Mouse (Mus musculus) brain, adult 2 months (tissue): Measurements from ENCODE around the gene Hoxc5.

Source experiments
- DNase-seq: peaks from one replicate; pipeline ENCODE4 v3.0.0; 2011; ENCODE audit warnings: low read depth, low spot score

Gene Hoxc5

DNA sequence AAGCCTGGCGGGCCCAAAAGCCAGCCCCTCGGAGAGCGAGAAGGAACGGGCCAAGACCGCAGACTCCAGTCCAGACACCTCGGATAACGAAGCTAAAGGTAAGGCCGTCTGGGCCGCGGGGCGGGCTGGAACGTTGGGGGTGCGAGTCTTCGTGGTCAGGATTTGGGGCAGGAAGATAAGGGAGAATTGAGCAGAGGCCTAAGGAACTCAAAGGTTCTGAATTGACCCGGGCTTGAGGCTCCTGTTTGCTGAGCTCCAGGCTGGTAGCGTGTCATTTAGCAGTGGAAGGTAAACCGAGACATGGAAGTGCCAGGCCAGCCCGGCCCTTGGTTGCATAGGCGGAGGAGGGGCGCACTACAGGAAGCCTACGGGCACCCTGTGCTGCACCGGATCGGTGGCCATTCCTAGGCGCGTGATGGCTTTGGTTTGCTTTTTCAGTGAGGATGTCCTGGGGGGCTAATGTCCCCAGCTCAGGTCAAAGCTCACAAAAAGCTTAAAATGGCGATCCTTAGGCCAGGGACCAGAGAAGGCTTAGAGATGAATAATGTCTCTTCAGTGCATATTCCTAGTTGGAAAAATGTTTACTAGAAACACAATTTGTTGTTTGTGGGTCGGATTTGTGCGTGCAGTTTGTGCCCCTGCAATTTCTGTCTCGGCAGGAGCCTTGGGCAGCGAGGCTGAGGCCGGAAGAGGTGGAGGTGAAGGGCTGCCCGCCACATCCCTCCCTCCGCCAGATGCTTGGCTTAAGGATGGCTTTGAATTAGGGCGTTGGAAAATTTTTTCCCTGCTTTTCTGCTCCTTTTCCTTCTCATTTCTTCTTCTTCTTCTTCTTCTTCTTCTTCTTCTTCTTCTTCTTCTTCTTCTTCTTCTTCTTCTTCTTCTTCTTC lies 511 bp downstream of the Hoxc5 start:
- DNase-seq, result no peak

DNA sequence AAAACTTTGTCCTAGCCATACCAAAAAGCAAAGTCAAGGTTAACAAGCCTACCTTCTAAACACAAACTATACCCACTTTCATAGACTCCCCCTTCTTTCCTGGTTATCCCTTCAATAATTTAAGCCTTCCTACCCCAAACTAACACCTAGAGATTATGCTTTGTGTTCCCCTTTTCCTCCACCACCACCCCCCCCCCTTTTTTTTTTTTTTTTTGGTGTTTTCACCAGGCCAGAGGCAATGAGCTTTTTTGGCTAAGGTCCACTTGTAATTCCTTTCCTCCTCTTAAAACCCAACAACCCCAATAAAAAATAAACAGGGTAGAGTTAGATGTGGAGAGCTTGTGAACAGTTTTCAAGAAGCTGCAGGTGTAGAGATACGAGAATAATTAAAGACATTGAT lies 2.1 kb downstream of the Hoxc5 start:
- DNase-seq, result no peak

GRCm38 (mm10) chr15:102970740-102971139 lies 3.5 kb downstream of the Hoxc5 start:
- peak; percentile 46 for DNase-seq

- no peak for DNase-seq
These were observed 5.0 kb downstream of the Hoxc5 start for GRCm38 (mm10) chr15:102972254-102972653.

DNA sequence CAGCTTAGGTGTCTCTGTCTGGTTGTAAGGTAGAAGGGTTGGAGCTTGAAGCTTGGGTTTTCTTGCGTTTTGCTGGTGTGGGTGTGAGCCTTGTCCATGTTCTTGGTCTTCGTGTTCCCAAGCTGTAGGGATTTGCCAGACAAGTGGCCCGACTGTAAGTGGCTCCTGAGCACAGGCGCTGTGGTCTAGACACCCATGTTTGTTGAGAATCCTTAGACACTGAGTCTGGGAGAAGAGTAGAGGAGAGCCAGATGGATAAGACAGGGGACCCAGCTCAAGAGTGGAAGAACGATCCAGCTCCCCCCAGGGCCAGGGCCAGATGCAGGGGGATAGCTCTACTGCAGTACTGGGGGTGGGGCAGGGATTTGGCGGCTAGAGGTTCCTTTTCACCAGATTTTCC lies 5.5 kb downstream of the Hoxc5 start:
- DNase-seq, result no peak

DNA sequence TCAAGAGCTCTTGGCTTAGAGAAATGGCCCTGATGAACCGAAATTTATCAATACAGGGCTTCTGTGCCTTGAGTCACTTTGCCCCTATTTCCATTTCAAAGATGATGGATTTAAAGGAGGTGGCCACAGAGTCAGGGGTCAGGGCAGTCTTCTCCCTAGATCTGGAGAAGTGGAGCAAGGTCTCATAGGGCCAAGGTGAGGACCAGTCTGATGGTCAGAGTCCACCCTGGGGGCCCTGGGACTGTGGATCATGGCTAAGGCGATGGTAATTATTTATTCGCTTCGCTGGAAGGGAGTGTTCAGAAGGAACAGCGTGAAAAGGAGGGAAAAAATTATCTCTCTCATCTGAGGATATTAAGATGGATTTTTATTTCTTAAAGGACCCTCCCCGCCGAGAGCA lies 7.8 kb downstream of the Hoxc5 start:
- no peak for DNase-seq

- DNase-seq, result no peak
These were observed 8.5 kb downstream of the Hoxc5 start for GRCm38 (mm10) chr15:102975688-102976111.

- DNase-seq, result no peak
These were observed 8.9 kb downstream of the Hoxc5 start, which contains the start of gene Hoxc9 for GRCm38 (mm10) chr15:102976171-102976570. Gene Hoxc9 (plus strand): TSS chr15:102976439.

DNA sequence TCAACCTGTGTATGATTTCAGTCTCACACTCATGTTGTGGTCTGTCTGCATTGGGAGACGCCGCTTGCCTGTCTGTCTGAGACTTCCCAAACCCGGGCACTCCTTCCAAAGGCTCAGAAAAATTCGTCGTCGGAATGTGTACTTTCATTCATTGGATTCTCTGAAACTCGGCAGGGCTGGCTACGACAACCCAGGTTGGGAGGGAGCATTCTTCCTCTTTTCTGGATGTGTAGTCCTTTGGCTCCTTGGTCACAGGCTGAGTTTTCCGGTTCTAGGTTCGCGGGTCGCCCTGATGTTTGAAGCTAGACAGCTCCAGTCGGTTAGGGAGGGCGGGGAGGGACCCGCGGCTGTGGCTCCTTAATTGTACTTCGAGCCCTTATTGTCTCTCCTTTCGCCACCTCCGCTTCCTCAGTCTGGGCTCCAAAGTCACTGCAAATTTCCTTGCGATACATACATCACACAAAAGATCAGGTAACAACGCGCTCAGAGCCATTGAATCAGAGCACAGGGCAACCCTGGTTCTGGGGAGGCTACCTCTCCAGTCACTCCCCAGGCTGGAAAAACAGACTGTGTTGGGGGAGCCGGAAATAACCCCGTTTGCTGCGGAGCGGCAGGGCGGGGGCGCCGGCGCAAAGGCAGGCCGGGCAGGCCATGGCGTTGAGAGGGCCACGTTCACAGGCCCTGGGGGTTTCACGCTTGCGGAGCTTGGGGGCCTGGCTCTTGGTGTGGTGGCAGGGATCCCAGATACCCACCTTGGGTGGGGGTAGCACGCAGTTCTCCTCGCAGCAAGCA lies 9.6 kb downstream of the Hoxc5 start:
- DNase-seq, result no peak

- DNase-seq, result no peak
These were observed 10.3 kb downstream of the Hoxc5 start for GRCm38 (mm10) chr15:102977423-102977974.

DNA sequence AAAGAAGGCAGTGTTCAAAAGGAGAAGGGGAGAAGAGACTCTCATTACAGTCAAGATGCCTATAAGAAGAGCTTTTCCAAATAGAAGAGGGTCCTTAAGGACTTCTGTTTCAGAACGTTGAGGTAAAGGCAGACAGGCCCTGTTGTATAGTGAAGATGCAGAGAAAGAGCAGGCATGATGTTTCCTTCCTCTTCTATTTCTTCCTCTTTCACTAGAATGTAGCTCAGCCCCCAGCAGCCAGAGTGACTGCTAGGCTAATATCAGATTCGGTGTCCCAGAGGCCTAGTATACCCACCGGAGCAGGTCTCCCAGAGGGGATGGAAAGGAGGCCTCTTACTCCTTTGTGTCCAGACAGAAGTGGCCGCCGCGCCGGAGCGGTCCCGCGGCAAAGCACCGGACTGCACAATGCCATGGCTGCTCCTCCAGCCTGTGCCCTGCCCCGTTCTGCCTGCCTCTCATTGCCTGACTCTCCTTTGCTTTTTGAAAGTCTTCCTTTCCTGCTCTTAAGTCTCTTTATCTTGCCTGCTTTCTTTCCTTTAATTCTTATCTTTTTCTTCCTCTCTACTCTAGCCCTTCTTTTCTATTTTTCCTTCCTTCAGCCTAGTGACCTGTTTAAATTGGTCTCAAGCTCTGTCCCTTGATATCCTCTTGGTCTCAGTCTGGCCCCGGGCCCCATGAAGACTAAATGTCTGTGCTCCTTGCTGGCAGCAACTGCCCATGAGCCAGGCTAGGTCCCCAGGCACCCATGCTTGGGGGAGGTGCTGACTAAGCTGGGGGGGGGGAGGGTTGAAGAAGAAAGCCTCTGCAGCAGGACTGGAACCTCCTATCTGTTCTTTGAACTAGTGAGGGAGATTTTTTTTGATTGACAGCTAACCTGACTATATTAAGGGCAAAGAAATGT lies 11.6 kb downstream of the Hoxc5 start:
- no peak for DNase-seq

DNA sequence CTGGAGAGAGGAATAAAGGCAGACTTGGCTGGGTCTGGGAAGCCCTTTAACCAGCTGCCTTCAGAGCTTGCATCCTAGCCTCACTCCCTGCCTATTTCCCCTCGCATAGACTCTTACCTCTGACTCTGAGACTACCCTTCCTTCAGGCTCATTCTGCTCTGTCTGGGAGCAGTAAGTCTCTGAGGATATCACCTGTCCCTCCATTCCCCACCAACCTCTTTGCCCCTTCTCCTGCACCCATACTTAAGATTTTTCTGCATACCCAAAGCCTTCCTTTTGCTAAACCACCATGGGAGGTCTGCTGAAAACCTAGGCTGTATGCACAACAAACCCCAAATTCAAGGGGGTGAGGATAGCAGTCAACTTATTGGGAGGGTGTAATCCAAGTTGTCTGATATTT lies 12.7 kb downstream of the Hoxc5 start:
- no peak for DNase-seq

DNA sequence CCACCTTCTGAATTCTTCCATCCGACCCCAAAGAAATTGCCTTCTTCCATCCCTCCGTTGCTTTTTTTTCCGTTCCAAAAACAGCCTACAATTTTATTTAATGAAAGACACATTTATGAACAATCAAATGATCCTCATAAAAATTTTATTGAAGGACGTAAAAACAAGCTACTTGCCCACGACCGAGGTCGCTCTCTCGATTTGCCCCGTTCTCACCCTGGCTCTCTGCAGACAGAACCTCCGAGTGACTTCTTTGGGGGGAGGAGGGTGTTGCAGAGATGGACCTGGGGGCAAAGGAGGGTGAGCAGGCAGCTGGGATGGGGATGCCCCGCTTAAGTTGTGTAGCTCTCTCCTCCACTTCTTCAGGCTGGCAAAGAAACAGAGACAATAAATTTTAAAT lies 13.1 kb downstream of the Hoxc5 start:
- no peak for DNase-seq

DNA sequence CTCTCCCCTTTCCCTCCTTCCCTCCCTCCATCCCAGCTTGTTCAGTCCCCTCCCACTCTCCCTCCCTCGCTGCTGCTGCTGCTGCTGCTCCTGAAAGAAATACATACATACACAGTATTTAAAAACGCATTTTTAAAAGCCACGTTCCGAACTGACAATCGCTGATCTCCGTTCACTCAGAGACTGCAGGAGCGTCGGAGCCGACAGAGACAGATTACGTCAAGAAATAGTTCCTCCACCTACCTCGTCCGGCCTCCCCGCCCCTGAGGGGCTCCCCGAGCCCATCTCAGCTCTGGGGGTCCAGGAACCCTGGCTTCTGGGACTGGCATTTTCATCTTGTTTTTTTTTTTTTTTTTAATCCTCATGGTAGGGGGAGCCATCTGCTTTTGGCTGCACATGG lies 13.7 kb downstream of the Hoxc5 start:
- DNase-seq, result no peak

- no peak for DNase-seq
These were observed 14.4 kb downstream of the Hoxc5 start for GRCm38 (mm10) chr15:102981379-102982288.

GRCm38 (mm10) chr15:102983716-102984115 lies 16.5 kb downstream of the Hoxc5 start:
- DNase-seq, result no peak

DNA sequence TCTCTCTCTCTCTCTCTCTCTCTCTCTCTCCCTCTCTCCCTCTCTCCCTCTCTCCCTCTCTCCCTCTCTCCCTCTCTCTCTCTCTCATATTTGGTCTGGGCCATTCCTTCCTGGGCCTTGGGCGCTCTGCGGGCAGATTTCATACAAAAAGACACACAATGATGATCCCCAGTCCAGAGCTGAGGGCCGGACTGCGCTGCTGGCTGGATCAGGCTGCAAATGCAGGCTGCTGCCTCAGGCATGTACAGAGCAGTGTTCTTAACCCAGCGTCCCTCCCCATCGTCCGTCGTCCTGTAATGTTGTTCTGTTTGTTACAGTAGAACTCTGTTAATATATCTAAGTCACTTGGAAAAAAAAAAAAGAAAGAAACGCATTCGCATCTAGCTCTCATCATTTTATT lies 17.3 kb downstream of the Hoxc5 start:
- no peak for DNase-seq

DNA sequence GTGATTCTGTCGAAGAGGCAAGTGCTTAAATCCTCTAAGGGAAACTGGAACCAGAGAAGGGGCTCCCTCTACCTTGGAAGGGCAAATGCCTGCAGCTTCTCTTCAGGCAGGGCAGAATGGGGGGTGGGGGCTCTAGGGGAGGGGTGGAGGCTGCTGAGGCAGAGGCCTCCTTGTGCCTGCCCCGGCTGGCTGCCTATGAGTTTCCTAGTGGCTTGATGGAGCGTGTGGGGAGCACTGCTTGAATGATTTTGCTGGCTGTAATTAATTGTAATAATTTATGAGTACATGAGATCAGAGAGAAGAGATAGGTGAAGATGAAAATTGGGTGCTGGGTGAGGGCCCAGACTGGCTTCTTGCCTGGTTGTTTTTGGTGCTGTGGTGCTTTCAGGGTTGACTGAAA lies 17.7 kb downstream of the Hoxc5 start:
- no peak for DNase-seq

GRCm38 (mm10) chr15:102987124-102987833 lies 20.0 kb downstream of the Hoxc5 start:
- DNase-seq, result peak; percentile 92

GRCm38 (mm10) chr15:102988078-102988477 lies 20.8 kb downstream of the Hoxc5 start:
- no peak for DNase-seq
